Mouse (Mus musculus) hindbrain, embryonic 15.5 days (tissue): Measurements from ENCODE around the gene Stat6. TPM values are rescaled to one million over a fixed set of nuclear protein-coding genes. Genes with fewer than 3 reads are reported as not detected.

Experiments used
- polyA plus RNA-seq: library from polyadenylated mRNA; unstranded; fragments of >200 nt; fragmentation: Nextera tagmentation; extraction: Ambion mirVana; gene quantifications from 2 replicates; pipeline ENCODE4 v1.2.1, GENCODE M21; 2015

The Stat6 gene
- polyA plus RNA-seq, 1 experiment from 2014 or later: 6.2 TPM

Other genes with a start within 250 kb of the Stat6 start
- 2.5 and 2.9 TPM in 2 replicates for gene Stac3, start 141.3 kb upstream of the Stat6 start, polyA plus RNA-seq
- gene Ndufa4l2, start 128.0 kb upstream of the Stat6 start, polyA plus RNA-seq: 20.7 and 24.4 TPM in 2 replicates
- gene Shmt2, start 120.5 kb upstream of the Stat6 start, polyA plus RNA-seq: 56.2 and 64.8 TPM in 2 replicates
- 161 and 194 TPM in 2 replicates for gene Nxph4, start 108.4 kb upstream of the Stat6 start, polyA plus RNA-seq
- gene Lrp1, start 21.8 kb upstream of the Stat6 start, polyA plus RNA-seq: 102 and 114 TPM in 2 replicates
- gene Nemp1, start 23.9 kb downstream of the Stat6 start, polyA plus RNA-seq: 3.1 and 3.4 TPM in 2 replicates
- 2.5 and 2.7 TPM in 2 replicates for gene Nab2, start 25.6 kb downstream of the Stat6 start, polyA plus RNA-seq
- 0.72 and 0.77 TPM in 2 replicates for gene Myo1a, start 62.2 kb downstream of the Stat6 start, polyA plus RNA-seq
- 0.42 and 1.2 TPM in 2 replicates for gene Tac2, start 81.5 kb downstream of the Stat6 start, polyA plus RNA-seq
- 3.2 and 4.1 TPM in 2 replicates for gene Zbtb39, start 96.6 kb downstream of the Stat6 start, polyA plus RNA-seq
- 1.8 TPM in 2 replicates for gene Gpr182, start 108.7 kb downstream of the Stat6 start, polyA plus RNA-seq
- gene Rdh1, start 116.7 kb downstream of the Stat6 start, polyA plus RNA-seq: 0.08 TPM in 1 of 2 replicates, not detected in the other
- not detected in 2 replicates for gene Rdh16f1, start 116.8 kb downstream of the Stat6 start, polyA plus RNA-seq
- 0.09 and 0.21 TPM in 2 replicates for gene Rdh9, start 133.4 kb downstream of the Stat6 start, polyA plus RNA-seq
- not detected in 2 replicates for gene Rdh16, start 158.2 kb downstream of the Stat6 start, polyA plus RNA-seq
- gene Rdh19, start 206.9 kb downstream of the Stat6 start, polyA plus RNA-seq: not detected in 2 replicates
- not detected in 2 replicates for gene Rdh16f2, start 223.5 kb downstream of the Stat6 start, polyA plus RNA-seq
- gene Rdh7, start 245.8 kb downstream of the Stat6 start, polyA plus RNA-seq: not detected in 2 replicates